Mouse (Mus musculus) urinary bladder, postnatal 25 days (tissue): ENCODE measurements at regions not wholly inside any gene's neighbourhood (a gene's known extent, or its start where the extent isn't known, plus 50 kb on each side); places are given as distances from the start of the nearest gene placed in this dataset.

ENCODE experiments used
- DNase-seq: peaks from one replicate; pipeline ENCODE4 v3.0.0; 2022; ENCODE audit warnings: low spot score

- DNase-seq = no peak
Observed at GRCm38 (mm10) chr13:107904051-107904740, 140.1 kb upstream of the Smim15 start.

GRCm38 (mm10) chr13:107903150-107903959, 140.9 kb upstream of the Smim15 start:
- no peak for DNase-seq

- DNase-seq = no peak
Observed at GRCm38 (mm10) chr13:107902800-107903149, 141.5 kb upstream of the Smim15 start.

- DNase-seq = no peak
Observed at GRCm38 (mm10) chr13:107899600-107900229, 144.5 kb upstream of the Smim15 start.

- DNase-seq = no peak
Observed at GRCm38 (mm10) chr13:107897646-107898045, 146.6 kb upstream of the Smim15 start.

- no peak for DNase-seq
Observed at GRCm38 (mm10) chr13:107897184-107897583, 147.1 kb upstream of the Smim15 start.

- DNase-seq = no peak
Observed at GRCm38 (mm10) chr13:107893581-107894183, 150.6 kb upstream of the Smim15 start.

- DNase-seq = no peak
Observed at GRCm38 (mm10) chr13:107893081-107893480, 151.2 kb upstream of the Smim15 start.

- DNase-seq = no peak
Observed at GRCm38 (mm10) chr13:107891946-107892345, 152.3 kb upstream of the Smim15 start.

- DNase-seq = peak; percentile 54
Observed at GRCm38 (mm10) chr13:107890866-107891821, 153.1 kb upstream of the Smim15 start.

GRCm38 (mm10) chr13:107889985-107890865, 154.0 kb upstream of the Smim15 start:
- peak; percentile 98 for DNase-seq

- DNase-seq = no peak
Observed at GRCm38 (mm10) chr13:107889588-107889984, 154.7 kb upstream of the Smim15 start.

- DNase-seq = peak; percentile 60
Observed at GRCm38 (mm10) chr13:107888571-107889451, 155.4 kb upstream of the Smim15 start.

- DNase-seq = no peak
Observed at GRCm38 (mm10) chr13:107888231-107888555, 156.1 kb upstream of the Smim15 start.

GRCm38 (mm10) chr13:107887366-107888230, 156.6 kb upstream of the Smim15 start:
- no peak for DNase-seq

GRCm38 (mm10) chr13:107884836-107885235, 159.4 kb upstream of the Smim15 start:
- no peak for DNase-seq

GRCm38 (mm10) chr13:107882337-107882736, 161.9 kb upstream of the Smim15 start:
- DNase-seq = no peak

GRCm38 (mm10) chr13:107880551-107880950, 163.7 kb upstream of the Smim15 start:
- DNase-seq = no peak

- DNase-seq = no peak
Observed at GRCm38 (mm10) chr13:107879535-107879934, 164.7 kb upstream of the Smim15 start.
